Mouse (Mus musculus): ENCODE results near the gene Pfn3. TPM values are rescaled to one million over a fixed set of nuclear protein-coding genes. Genes with fewer than 3 reads are reported as not detected.
A peak's percentile ranks its signal among the peaks of the same experiment; 100 is the strongest.
"Not testable (repeated sequence)": the region's sequence is repeated elsewhere in the genome, so short reads cannot be mapped to it uniquely, and the experiment has no call there.

Pfn3 gene
- not detected in 2 replicates for total RNA-seq (2015)
- not detected in 2 replicates for total RNA-seq (2017)

DNA sequence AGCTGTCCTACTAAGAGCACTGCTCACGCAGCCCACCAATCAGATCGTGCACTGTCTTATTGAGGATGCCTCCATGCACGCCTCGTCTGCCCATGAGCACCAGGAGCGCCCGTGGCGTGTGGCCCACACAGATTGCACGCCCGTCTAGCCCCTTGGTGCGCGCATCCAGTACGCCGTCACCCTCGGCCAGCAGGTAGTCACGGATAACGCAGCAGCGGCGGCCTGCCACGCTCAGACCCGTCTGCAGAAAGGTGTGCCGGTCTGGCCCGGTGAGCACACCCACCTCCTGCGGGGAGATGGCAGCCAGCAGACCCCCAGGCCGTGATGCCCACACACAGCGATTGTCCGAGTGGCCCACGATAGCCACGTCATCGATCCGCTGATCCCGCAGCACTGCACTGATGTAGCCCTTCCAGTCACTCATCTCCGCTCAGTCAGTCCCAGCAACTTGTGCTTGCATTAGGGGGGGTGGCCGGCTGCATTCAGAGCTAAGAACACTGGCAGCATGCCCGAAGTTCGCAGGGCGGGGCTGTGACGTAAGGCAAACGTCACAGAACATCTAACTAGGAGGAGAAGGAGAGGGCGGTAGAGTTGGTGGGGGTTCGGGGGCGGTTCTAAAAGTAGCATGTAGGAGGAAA lies at the start of gene Pfn3:
TSS of gene Pfn3 (minus strand) at position 490 of the 638 bp plus-strand sequence.
- ATAC-seq (ENCODE audit: poor library complexity, severe bottlenecking): no peak

DNA sequence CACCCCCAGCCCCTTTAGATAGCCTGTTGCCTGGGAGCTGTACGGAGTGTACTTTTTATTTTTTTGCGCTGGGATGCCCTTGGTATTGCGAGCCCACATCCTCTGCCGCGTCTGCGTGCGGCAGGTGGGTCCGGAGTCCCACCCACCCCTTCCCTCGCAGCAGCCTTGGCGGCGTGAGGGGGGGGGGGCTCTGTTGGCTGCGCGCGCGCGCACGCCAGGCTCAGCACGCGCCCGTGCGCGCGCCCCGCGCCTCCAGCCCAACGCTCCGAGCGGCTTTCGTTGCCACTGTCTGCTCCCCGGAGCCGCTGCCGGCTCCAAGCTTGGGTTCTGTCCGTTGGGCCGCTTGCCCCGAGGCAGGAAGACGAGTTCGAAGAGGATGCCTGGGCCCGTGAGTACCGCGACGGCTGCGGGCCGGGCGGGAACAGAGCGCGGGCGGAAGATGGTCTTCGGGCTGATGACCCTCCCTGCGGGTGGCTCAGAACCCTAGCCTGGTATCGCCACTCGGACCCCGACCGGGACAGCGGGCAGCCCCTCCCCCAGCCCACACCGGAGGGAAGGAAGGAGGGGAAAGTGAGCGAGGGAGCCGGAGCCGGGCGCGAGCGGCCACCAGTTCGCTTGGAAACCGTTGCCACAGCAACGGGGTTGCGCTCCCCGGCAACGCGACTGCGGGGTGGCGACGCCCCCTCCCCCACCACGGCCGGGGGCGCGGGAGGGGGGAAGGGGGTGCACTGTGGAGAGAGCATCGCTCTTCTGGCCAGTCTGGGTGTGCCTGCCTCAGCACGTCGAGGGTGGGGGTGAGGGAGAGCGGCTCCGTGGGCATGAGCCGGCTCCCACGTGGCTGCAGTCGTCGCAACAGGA lies 49.2 kb upstream of the Pfn3 start, which contains the start of gene Prr7:
TSS of gene Prr7 (plus strand) at position 241 of the 858 bp plus-strand sequence.
- ATAC-seq (ENCODE audit: poor library complexity, severe bottlenecking): peak; percentile 21; the same call in 1 of the 2 replicates

- ATAC-seq (ENCODE audit: poor library complexity, severe bottlenecking): no peak
These were observed 48.5 kb upstream of the Pfn3 start for GRCm38 (mm10) chr13:55463399-55464026.

DNA sequence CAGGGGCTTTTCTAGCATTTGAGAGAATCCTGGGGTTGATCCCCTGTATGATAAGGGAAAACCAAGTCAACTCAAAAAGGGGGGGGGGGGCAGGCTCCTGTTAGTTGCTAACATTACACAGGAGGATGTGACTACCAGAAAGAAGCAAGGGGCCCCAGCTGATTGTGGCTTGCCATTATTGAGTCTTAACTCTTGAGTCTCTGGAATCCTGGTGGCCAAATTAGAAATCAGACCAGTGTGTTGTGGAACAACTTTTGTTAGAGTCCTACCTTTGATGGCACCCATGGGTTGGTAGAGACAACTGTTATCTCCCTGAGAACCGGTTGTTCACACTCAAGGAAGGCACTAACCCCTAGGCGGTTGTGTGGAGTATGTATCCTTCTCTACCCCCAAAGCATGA lies 47.9 kb upstream of the Pfn3 start:
- ATAC-seq (ENCODE audit: poor library complexity, severe bottlenecking): no peak

- ATAC-seq (ENCODE audit: poor library complexity, severe bottlenecking): no peak
These were observed 36.9 kb upstream of the Pfn3 start for GRCm38 (mm10) chr13:55451785-55452549.

- no peak for ATAC-seq (ENCODE audit: poor library complexity, severe bottlenecking)
These were observed 36.3 kb upstream of the Pfn3 start for GRCm38 (mm10) chr13:55451296-55451695.

GRCm38 (mm10) chr13:55450511-55450980 lies 35.5 kb upstream of the Pfn3 start:
- ATAC-seq (ENCODE audit: poor library complexity, severe bottlenecking): no peak

- peak; percentile 33 for ATAC-seq (ENCODE audit: poor library complexity, severe bottlenecking)
These were observed 34.8 kb upstream of the Pfn3 start for GRCm38 (mm10) chr13:55449679-55450441.

GRCm38 (mm10) chr13:55449205-55449604 lies 34.2 kb upstream of the Pfn3 start:
- ATAC-seq (ENCODE audit: poor library complexity, severe bottlenecking): no peak

DNA sequence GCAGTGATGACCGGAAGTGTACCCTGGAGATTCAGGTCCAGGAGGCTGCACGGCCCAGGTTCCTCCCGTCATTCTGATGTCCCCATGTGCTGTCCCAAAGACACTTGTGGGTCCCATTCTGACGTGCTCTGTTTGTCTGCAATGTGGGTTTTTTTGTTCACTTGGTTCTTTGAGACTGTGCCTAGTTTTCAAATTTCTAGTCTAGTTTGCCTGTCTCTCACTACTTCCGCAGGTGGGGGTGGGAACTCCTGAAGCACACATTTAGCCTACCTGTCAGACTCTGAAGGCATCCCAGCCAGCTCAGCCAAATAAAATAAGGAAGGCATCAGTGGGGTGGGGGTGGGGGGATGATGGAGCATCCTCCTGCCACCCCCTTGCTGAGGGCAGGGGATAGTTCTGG lies 33.1 kb upstream of the Pfn3 start:
- no peak for ATAC-seq (ENCODE audit: poor library complexity, severe bottlenecking)

DNA sequence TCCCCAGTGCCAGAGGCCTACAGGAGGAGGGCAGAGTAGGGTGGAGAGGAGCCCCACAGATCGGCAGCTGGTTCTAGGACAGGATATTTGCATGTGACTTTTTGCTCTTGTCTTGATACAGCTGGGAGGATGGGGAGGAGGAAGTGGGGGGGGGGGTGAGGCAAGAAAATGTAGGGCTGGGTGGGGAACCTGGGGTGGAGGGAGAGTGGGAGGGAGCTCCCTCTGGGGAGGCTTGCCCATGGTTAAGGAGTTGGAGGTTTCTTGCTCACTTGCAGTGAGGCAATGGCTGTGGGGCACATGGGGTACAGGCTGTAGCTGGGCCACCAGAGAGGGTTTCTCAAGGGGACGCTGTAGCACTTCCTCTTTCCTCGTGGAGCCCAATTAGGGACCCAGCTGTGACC lies 32.5 kb upstream of the Pfn3 start:
- peak; percentile 61 for ATAC-seq (ENCODE audit: poor library complexity, severe bottlenecking)

- no peak for ATAC-seq (ENCODE audit: poor library complexity, severe bottlenecking)
These were observed 31.6 kb upstream of the Pfn3 start for GRCm38 (mm10) chr13:55446483-55447105.

GRCm38 (mm10) chr13:55445361-55446091 lies 30.5 kb upstream of the Pfn3 start:
- no peak for ATAC-seq (ENCODE audit: poor library complexity, severe bottlenecking)

DNA sequence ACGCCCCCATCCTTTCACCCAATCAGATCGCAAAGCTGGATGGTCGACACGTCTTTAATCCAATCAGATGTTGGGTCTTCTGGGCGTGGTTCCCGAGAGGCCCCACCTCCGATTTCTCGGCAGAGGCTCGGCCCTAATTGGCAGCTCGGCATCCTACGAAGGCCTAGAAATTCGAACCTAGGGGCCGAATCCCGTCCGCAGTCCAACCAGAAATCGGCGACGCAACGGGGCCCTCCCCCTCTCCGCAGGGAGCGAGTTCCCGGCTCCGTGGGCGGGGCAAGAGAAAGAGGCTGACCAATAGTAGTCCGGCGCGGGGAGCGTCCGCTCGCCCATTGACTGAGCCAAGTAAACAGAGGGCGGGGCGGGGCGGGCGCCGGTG lies 29.9 kb upstream of the Pfn3 start, which contains the start of gene Grk6:
TSS of gene Grk6 (plus strand) at position 136 of the 379 bp plus-strand sequence.
- peak; percentile 75 for ATAC-seq (ENCODE audit: poor library complexity, severe bottlenecking)

GRCm38 (mm10) chr13:55444286-55444936 lies 29.4 kb upstream of the Pfn3 start:
- peak; percentile 28 for ATAC-seq (ENCODE audit: poor library complexity, severe bottlenecking)

DNA sequence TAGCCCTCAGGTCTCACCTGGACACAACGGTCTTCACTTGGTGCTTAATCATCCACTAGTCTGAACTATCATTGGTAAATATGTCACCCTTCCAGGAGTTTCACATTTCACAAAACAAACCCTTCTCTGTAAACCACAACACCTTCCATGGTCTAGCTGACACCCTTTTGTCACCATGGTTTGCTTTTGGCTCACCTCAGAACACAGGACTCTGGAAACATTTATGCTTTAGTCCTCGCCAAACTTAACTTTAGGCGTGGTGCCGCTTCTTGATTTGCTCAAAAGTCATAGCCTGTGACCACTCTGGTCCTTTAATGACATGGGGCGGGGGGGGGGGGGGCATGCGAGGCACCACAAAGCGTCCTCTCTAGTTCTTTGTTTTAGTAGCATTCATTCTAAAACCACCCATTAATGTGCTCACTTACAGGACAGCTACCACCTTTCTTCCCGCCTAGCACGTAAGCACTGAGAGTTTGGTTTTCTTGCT lies 28.8 kb upstream of the Pfn3 start:
- no peak for ATAC-seq (ENCODE audit: poor library complexity, severe bottlenecking)

- not testable (repeated sequence) for ATAC-seq (ENCODE audit: poor library complexity, severe bottlenecking)
These were observed 22.1 kb upstream of the Pfn3 start for GRCm38 (mm10) chr13:55437111-55437629.
